Mouse (Mus musculus): ENCODE data around the gene Gcm1. TPM values are rescaled to one million over a fixed set of nuclear protein-coding genes. Genes with fewer than 3 reads are reported as not detected.

Gene Gcm1
- polyA plus RNA-seq, 1 experiment from 2014 or later: 0.12 TPM

GRCm38 (mm10) chr9:78109656-78110055, 57.9 kb downstream of the Gcm1 start:
- Histone ChIP-seq H3K27ac (ENCODE audit: low read depth, low read length) (no peak overlapping the region), H3K4me3 (ENCODE audit: low read depth, low read length) (peak overlapping the region; percentile 82), H3K4me1 (ENCODE audit: control insufficient read depth, insufficient read depth, low read length) (peaks cover 7% of the 10 kb centered on the region), H3K9me3 (ENCODE audit: control insufficient read depth, low read length) (no peaks in the 10 kb centered on the region), H3K4me2 (peak overlapping the region; percentile 87), H3K27me3 (ENCODE audit: control insufficient read depth, insufficient read depth, low read length) (no peaks in the 10 kb centered on the region), H3K36me3 (ENCODE audit: control insufficient read depth, insufficient read depth, low read length) (no peaks in the 10 kb centered on the region), H3K9ac (ENCODE audit: low read length) (no peak overlapping the region)
- ATAC-seq (ENCODE audit: low FRiP score): no peak
- WGBS: 42% methylated on average over 5 of the region's 5 CpGs
- DNase-seq (ENCODE audit: low spot score, missing footprints): no peak

- Histone ChIP-seq H3K36me3 (ENCODE audit: control insufficient read depth, insufficient read depth, low read length) (no peaks in the 10 kb centered on the region; the same call in 1 of the 2 replicates), H3K4me1 (ENCODE audit: control insufficient read depth, insufficient read depth, low read length) (peaks cover 13% of the 10 kb centered on the region), H3K9ac (ENCODE audit: low read length) (no peak overlapping the region), H3K4me3 (ENCODE audit: low read depth, low read length) (no peak overlapping the region), H3K27ac (ENCODE audit: low read depth, low read length) (no peak overlapping the region), H3K9me3 (ENCODE audit: control insufficient read depth, low read length) (no peaks in the 10 kb centered on the region), H3K27me3 (ENCODE audit: control insufficient read depth, insufficient read depth, low read length) (no peaks in the 10 kb centered on the region), H3K4me2 (no peak overlapping the region)
- ATAC-seq (ENCODE audit: low FRiP score) (no peak), DNase-seq (ENCODE audit: low spot score, missing footprints) (no peak)
- 95% methylated on average over 2 of the region's 2 CpGs for WGBS
Measured at GRCm38 (mm10) chr9:78111456-78111855, 59.7 kb downstream of the Gcm1 start.

- WGBS: 3% methylated on average over 47 of the region's 47 CpGs
- H3K9ac ChIP-seq (ENCODE audit: low read length): peak overlapping the region; percentile 98
- peak overlapping the region; percentile 86 for H3K27ac ChIP-seq (ENCODE audit: low read depth, low read length)
- peak overlapping the region; percentile 83 for H3K4me3 ChIP-seq (ENCODE audit: low read depth, low read length)
- ATAC-seq (ENCODE audit: low FRiP score) (peak; percentile 81), DNase-seq (ENCODE audit: low spot score, missing footprints) (peak; percentile 99)
- peak overlapping the region; percentile 68 for H3K4me2 ChIP-seq
- no peaks in the 10 kb centered on the region for H3K9me3 ChIP-seq (ENCODE audit: control insufficient read depth, low read length)
- peaks cover 13% of the 10 kb centered on the region for H3K4me1 ChIP-seq (ENCODE audit: control insufficient read depth, insufficient read depth, low read length)
- H3K27me3 ChIP-seq (ENCODE audit: control insufficient read depth, insufficient read depth, low read length): no peaks in the 10 kb centered on the region
- no peaks in the 10 kb centered on the region; the same call in 1 of the 2 replicates for H3K36me3 ChIP-seq (ENCODE audit: control insufficient read depth, insufficient read depth, low read length)
Measured at GRCm38 (mm10) chr9:78112770-78113537, 61.2 kb downstream of the Gcm1 start.

GRCm38 (mm10) chr9:78113538-78113885, 61.8 kb downstream of the Gcm1 start:
- H3K9ac ChIP-seq (ENCODE audit: low read length): peak overlapping the region; percentile 98
- no peaks in the 10 kb centered on the region for H3K27me3 ChIP-seq (ENCODE audit: control insufficient read depth, insufficient read depth, low read length)
- peak overlapping the region; percentile 68 for H3K4me2 ChIP-seq
- H3K4me1 ChIP-seq (ENCODE audit: control insufficient read depth, insufficient read depth, low read length): peaks cover 13% of the 10 kb centered on the region
- peak; percentile 97 for DNase-seq (ENCODE audit: low spot score, missing footprints)
- no peaks in the 10 kb centered on the region; the same call in 1 of the 2 replicates for H3K36me3 ChIP-seq (ENCODE audit: control insufficient read depth, insufficient read depth, low read length)
- peak overlapping the region; percentile 86 for H3K27ac ChIP-seq (ENCODE audit: low read depth, low read length)
- no peaks in the 10 kb centered on the region for H3K9me3 ChIP-seq (ENCODE audit: control insufficient read depth, low read length)
- peak overlapping the region; percentile 83 for H3K4me3 ChIP-seq (ENCODE audit: low read depth, low read length)
- under 1% methylated on average over 14 of the region's 14 CpGs for WGBS
- peak; percentile 41 for ATAC-seq (ENCODE audit: low FRiP score)

Other genes with a start within 250 kb of the Gcm1 start
- 98.2 and 105 TPM in 2 replicates for gene Elovl5, start 134.6 kb upstream of the Gcm1 start, polyA plus RNA-seq (2014; fragmentation: Nextera tagmentation; extraction: Ambion mirVana)
- gene Fbxo9, start 57.1 kb downstream of the Gcm1 start, polyA plus RNA-seq (2014; fragmentation: Nextera tagmentation; extraction: Ambion mirVana): 31.6 and 33.5 TPM in 2 replicates
- gene Ick, start 57.3 kb downstream of the Gcm1 start, polyA plus RNA-seq (2014; fragmentation: Nextera tagmentation; extraction: Ambion mirVana): 35.3 and 35.9 TPM in 2 replicates
- gene Gsta4, start 130.8 kb downstream of the Gcm1 start, polyA plus RNA-seq (2014; fragmentation: Nextera tagmentation; extraction: Ambion mirVana): 24.9 and 27.2 TPM in 2 replicates
- not detected in 2 replicates for gene Gsta1, start 178.7 kb downstream of the Gcm1 start, polyA plus RNA-seq (2014; fragmentation: Nextera tagmentation; extraction: Ambion mirVana)
- not detected in 2 replicates for gene Gm3776, start 205.2 kb downstream of the Gcm1 start, polyA plus RNA-seq (2014; fragmentation: Nextera tagmentation; extraction: Ambion mirVana)
- not detected in 2 replicates for gene Gm10639, start 238.0 kb downstream of the Gcm1 start, polyA plus RNA-seq (2014; fragmentation: Nextera tagmentation; extraction: Ambion mirVana)

Measured in midbrain, embryonic 11.5 days (tissue).